Mouse (Mus musculus): ENCODE results near the gene Prkcz. TPM values are rescaled to one million over a fixed set of nuclear protein-coding genes. Genes with fewer than 3 reads are reported as not detected.

Gene Prkcz
- polyA plus RNA-seq, 1 experiment = 73.8 TPM

GRCm38 (mm10) chr4:155290045-155290444 is 71.1 kb downstream of the Prkcz start:
- TF ChIP-seq CTCF (IDR thresholded peaks at IDR 0.05; ENCODE audit: extremely low read depth, insufficient read length, insufficient replicate concordance, low read depth, low read length) (no peak), POLR2A (IDR thresholded peaks at IDR 0.05; ENCODE audit: low read depth, low read length) (no peak)
- Histone ChIP-seq H3K4me3 (ENCODE audit: low read depth, low read length) (no peak overlapping the region), H3K4me1 (ENCODE audit: control insufficient read depth, insufficient read depth, insufficient read length, low read length) (no peaks in the 10 kb centered on the region), H3K27ac (ENCODE audit: insufficient read depth, low read depth, low read length) (no peak overlapping the region), H3K27me3 (ENCODE audit: control insufficient read depth, insufficient read depth, low read length) (no peaks in the 10 kb centered on the region), H3K36me3 (ENCODE audit: control insufficient read depth, insufficient read depth, low read length) (peaks cover 14% of the 10 kb centered on the region)
- WGBS = 94% methylated on average over 7 of the region's 7 CpGs

GRCm38 (mm10) chr4:155288586-155288985 is 72.6 kb downstream of the Prkcz start:
- H3K27ac ChIP-seq (ENCODE audit: insufficient read depth, low read depth, low read length) = no peak overlapping the region
- 73% methylated on average over 1 of the region's 1 CpGs for WGBS
- no peak overlapping the region for H3K4me3 ChIP-seq (ENCODE audit: low read depth, low read length)
- no peak for TF ChIP-seq CTCF (IDR thresholded peaks at IDR 0.05; ENCODE audit: extremely low read depth, insufficient read length, insufficient replicate concordance, low read depth, low read length)
- H3K27me3 ChIP-seq (ENCODE audit: control insufficient read depth, insufficient read depth, low read length) = no peaks in the 10 kb centered on the region
- H3K36me3 ChIP-seq (ENCODE audit: control insufficient read depth, insufficient read depth, low read length) = peaks cover 20% of the 10 kb centered on the region
- H3K4me1 ChIP-seq (ENCODE audit: control insufficient read depth, insufficient read depth, insufficient read length, low read length) = no peaks in the 10 kb centered on the region

- H3K27me3 ChIP-seq (ENCODE audit: control insufficient read depth, insufficient read depth, low read length) = no peaks in the 10 kb centered on the region
- no peaks in the 10 kb centered on the region for H3K4me1 ChIP-seq (ENCODE audit: control insufficient read depth, insufficient read depth, insufficient read length, low read length)
- TF ChIP-seq CTCF (IDR thresholded peaks at IDR 0.05; ENCODE audit: extremely low read depth, insufficient read length, insufficient replicate concordance, low read depth, low read length) = no peak
- TF ChIP-seq POLR2A (IDR thresholded peaks at IDR 0.05; ENCODE audit: low read depth, low read length) = no peak
- no peak overlapping the region for H3K4me3 ChIP-seq (ENCODE audit: low read depth, low read length)
- H3K36me3 ChIP-seq (ENCODE audit: control insufficient read depth, insufficient read depth, low read length) = peaks cover 20% of the 10 kb centered on the region
- WGBS = 85% methylated on average over 11 of the region's 11 CpGs
- H3K27ac ChIP-seq (ENCODE audit: insufficient read depth, low read depth, low read length) = no peak overlapping the region
Observed at GRCm38 (mm10) chr4:155287713-155288112, 73.4 kb downstream of the Prkcz start.

GRCm38 (mm10) chr4:155286090-155286489 is 75.1 kb downstream of the Prkcz start:
- WGBS = 94% methylated on average over 4 of the region's 4 CpGs
- no peak overlapping the region for H3K4me3 ChIP-seq (ENCODE audit: low read depth, low read length)
- no peak overlapping the region for H3K27ac ChIP-seq (ENCODE audit: insufficient read depth, low read depth, low read length)
- H3K27me3 ChIP-seq (ENCODE audit: control insufficient read depth, insufficient read depth, low read length) = no peaks in the 10 kb centered on the region
- peaks cover 6% of the 10 kb centered on the region for H3K4me1 ChIP-seq (ENCODE audit: control insufficient read depth, insufficient read depth, insufficient read length, low read length)
- TF ChIP-seq CTCF (IDR thresholded peaks at IDR 0.05; ENCODE audit: extremely low read depth, insufficient read length, insufficient replicate concordance, low read depth, low read length) (no peak), POLR2A (IDR thresholded peaks at IDR 0.05; ENCODE audit: low read depth, low read length) (no peak)
- peaks cover 20% of the 10 kb centered on the region for H3K36me3 ChIP-seq (ENCODE audit: control insufficient read depth, insufficient read depth, low read length)

- Histone ChIP-seq H3K27ac (ENCODE audit: insufficient read depth, low read depth, low read length) (no peak overlapping the region), H3K27me3 (ENCODE audit: control insufficient read depth, insufficient read depth, low read length) (no peaks in the 10 kb centered on the region), H3K36me3 (ENCODE audit: control insufficient read depth, insufficient read depth, low read length) (peaks cover 17% of the 10 kb centered on the region), H3K4me3 (ENCODE audit: low read depth, low read length) (no peak overlapping the region), H3K4me1 (ENCODE audit: control insufficient read depth, insufficient read depth, insufficient read length, low read length) (peaks cover 17% of the 10 kb centered on the region)
- 86% methylated on average over 15 of the region's 15 CpGs for WGBS
- no peak for TF ChIP-seq POLR2A (IDR thresholded peaks at IDR 0.05; ENCODE audit: low read depth, low read length)
- no peak for TF ChIP-seq CTCF (IDR thresholded peaks at IDR 0.05; ENCODE audit: extremely low read depth, insufficient read length, insufficient replicate concordance, low read depth, low read length)
Observed at GRCm38 (mm10) chr4:155284521-155285379, 76.4 kb downstream of the Prkcz start.

- Histone ChIP-seq H3K4me1 (ENCODE audit: control insufficient read depth, insufficient read depth, insufficient read length, low read length) (peaks cover 17% of the 10 kb centered on the region), H3K27me3 (ENCODE audit: control insufficient read depth, insufficient read depth, low read length) (no peaks in the 10 kb centered on the region), H3K4me3 (ENCODE audit: low read depth, low read length) (no peak overlapping the region), H3K36me3 (ENCODE audit: control insufficient read depth, insufficient read depth, low read length) (peaks cover 17% of the 10 kb centered on the region), H3K27ac (ENCODE audit: insufficient read depth, low read depth, low read length) (no peak overlapping the region)
- WGBS = 74% methylated on average over 9 of the region's 9 CpGs
- TF ChIP-seq CTCF (IDR thresholded peaks at IDR 0.05; ENCODE audit: extremely low read depth, insufficient read length, insufficient replicate concordance, low read depth, low read length) = no peak
- no peak for TF ChIP-seq POLR2A (IDR thresholded peaks at IDR 0.05; ENCODE audit: low read depth, low read length)
Observed at GRCm38 (mm10) chr4:155283585-155283984, 77.6 kb downstream of the Prkcz start.

- no peak overlapping the region for H3K27ac ChIP-seq (ENCODE audit: insufficient read depth, low read depth, low read length)
- H3K4me1 ChIP-seq (ENCODE audit: control insufficient read depth, insufficient read depth, insufficient read length, low read length) = peaks cover 17% of the 10 kb centered on the region
- WGBS = 69% methylated on average over 11 of the region's 11 CpGs
- H3K4me3 ChIP-seq (ENCODE audit: low read depth, low read length) = no peak overlapping the region
- peaks cover 15% of the 10 kb centered on the region for H3K36me3 ChIP-seq (ENCODE audit: control insufficient read depth, insufficient read depth, low read length)
- H3K27me3 ChIP-seq (ENCODE audit: control insufficient read depth, insufficient read depth, low read length) = no peaks in the 10 kb centered on the region
- TF ChIP-seq CTCF (IDR thresholded peaks at IDR 0.05; ENCODE audit: extremely low read depth, insufficient read length, insufficient replicate concordance, low read depth, low read length) (no peak), POLR2A (IDR thresholded peaks at IDR 0.05; ENCODE audit: low read depth, low read length) (no peak)
Observed at GRCm38 (mm10) chr4:155283001-155283503, 78.1 kb downstream of the Prkcz start.
